Mouse (Mus musculus): ENCODE results near the gene Folh1. TPM values are rescaled to one million over a fixed set of nuclear protein-coding genes. Genes with fewer than 3 reads are reported as not detected.

The Folh1 gene
- polyA plus RNA-seq (2015; fragmentation: Illumina TruSeq; extraction: RNeasy Lipid Tissue Mini Kit (QIAGEN cat#74804); ENCODE audit: insufficient read depth, low read depth, low replicate concordance), result 1.8 TPM

DNA sequence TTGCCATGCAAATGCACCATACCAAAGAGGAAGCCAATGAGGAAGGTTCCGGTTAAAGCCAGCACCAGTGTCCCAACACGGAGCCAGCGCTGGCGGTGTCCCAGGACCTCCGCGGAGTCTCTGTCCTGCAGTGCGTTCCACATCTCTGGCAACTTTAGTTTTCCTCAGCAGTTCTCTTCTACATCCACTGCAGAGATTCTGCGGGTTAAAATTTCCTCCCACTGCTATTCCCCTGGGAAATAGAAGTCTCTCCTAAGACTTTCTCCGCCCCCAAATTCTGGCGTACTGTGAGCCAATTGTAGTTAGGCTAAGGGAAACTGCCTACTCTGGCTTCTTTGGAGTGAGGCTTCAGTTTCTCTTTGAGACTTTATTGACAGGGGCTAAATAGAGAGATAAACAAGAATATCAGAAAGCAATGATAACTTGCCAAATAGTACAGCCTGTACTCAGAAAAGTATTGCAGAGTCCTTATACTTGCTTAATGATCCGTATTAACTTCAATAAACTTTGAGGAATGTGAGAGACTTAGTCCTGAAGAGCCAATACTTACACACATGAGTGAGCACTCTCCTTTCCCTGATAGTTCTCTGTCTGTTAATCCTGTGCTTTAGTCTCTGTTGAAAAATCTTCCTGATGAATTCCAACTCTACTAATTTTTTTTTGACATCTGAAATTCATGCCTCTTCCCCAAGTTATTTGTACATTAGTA lies at the start of gene Folh1:
Gene Folh1, minus strand, starts transcription at position 327 of the 709 bp plus-strand sequence.

DNA sequence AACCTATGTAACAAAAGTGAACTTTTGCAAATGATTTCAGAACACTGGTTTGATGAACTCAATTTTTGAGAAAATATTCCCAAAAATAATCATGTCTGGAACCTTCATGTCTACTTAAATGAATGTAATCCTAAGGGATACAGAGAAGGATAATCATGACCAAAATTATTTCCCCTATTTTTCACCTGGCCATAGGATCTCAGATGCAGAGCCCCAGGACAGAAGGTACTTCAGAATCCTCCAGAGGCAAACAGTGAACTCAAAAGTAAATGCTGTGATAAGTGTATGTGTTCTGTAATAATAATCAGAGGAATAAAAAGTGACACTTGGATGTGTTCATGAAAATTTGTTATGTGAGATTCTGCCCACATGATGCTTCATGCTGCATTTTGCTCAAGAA lies 19.0 kb upstream of the Folh1 start, which contains the start of gene Vmn2r77:
Gene Vmn2r77, plus strand, starts transcription at position 301 of the 400 bp plus-strand sequence.

DNA sequence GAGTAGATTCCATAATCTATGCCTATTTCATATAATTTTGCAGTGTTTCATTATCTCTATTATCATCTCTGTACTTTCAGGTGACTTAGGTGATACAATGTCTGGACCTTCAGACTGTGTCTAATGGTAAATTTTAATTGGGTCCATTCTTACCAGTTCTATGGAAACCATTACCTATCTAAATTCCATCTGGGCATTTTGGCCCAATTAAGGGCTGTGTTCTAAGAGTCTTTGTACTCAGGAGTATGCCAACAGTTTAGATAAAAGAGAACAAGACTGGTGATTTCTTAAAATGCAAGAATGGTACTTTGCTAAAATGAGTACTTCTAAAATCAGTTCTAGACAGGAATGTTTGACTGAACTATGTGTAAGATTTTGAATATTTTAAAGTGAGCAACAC lies 87.7 kb downstream of the Folh1 start, which contains the start of gene Olfr292:
Gene Olfr292, plus strand, starts transcription at position 301 of the 400 bp plus-strand sequence.

Other genes starting within 250 kb of the Folh1 start
- gene Olfr295, start 192.1 kb downstream of the Folh1 start, polyA plus RNA-seq (2015; fragmentation: Illumina TruSeq; extraction: RNeasy Lipid Tissue Mini Kit (QIAGEN cat#74804); ENCODE audit: insufficient read depth, low read depth, low replicate concordance), result not detected
- gene Olfr294, start 159.3 kb downstream of the Folh1 start, polyA plus RNA-seq (2015; fragmentation: Illumina TruSeq; extraction: RNeasy Lipid Tissue Mini Kit (QIAGEN cat#74804); ENCODE audit: insufficient read depth, low read depth, low replicate concordance), result not detected
- gene Olfr293, start 126.9 kb downstream of the Folh1 start, polyA plus RNA-seq (2015; fragmentation: Illumina TruSeq; extraction: RNeasy Lipid Tissue Mini Kit (QIAGEN cat#74804); ENCODE audit: insufficient read depth, low read depth, low replicate concordance), result not detected
- gene Olfr292, start 87.6 kb downstream of the Folh1 start, polyA plus RNA-seq (2015; fragmentation: Illumina TruSeq; extraction: RNeasy Lipid Tissue Mini Kit (QIAGEN cat#74804); ENCODE audit: insufficient read depth, low read depth, low replicate concordance), result not detected
- not detected for gene Vmn2r77, start 19.1 kb upstream of the Folh1 start, polyA plus RNA-seq (2015; fragmentation: Illumina TruSeq; extraction: RNeasy Lipid Tissue Mini Kit (QIAGEN cat#74804); ENCODE audit: insufficient read depth, low read depth, low replicate concordance)
- not detected for gene Vmn2r78, start 139.2 kb upstream of the Folh1 start, polyA plus RNA-seq (2015; fragmentation: Illumina TruSeq; extraction: RNeasy Lipid Tissue Mini Kit (QIAGEN cat#74804); ENCODE audit: insufficient read depth, low read depth, low replicate concordance)
- gene Vmn2r79, start 220.2 kb upstream of the Folh1 start, polyA plus RNA-seq (2015; fragmentation: Illumina TruSeq; extraction: RNeasy Lipid Tissue Mini Kit (QIAGEN cat#74804); ENCODE audit: insufficient read depth, low read depth, low replicate concordance), result not detected